Mouse (Mus musculus) MEL (cell line): ENCODE data around the gene Triobp. TPM values are rescaled to one million over a fixed set of nuclear protein-coding genes. Genes with fewer than 3 reads are reported as not detected.
A peak's percentile ranks its signal among the peaks of the same experiment; 100 is the strongest.

Source experiments
- DNase-seq: peaks from one replicate; pipeline ENCODE4 v3.0.0; 2011; ENCODE audit warnings: low read depth, low spot score
- H3K27ac ChIP-seq: 2 replicates; pipeline ENCODE4 v1.5.1; 2012; ENCODE audit warnings: low read depth, mild to moderate bottlenecking, control low read depth, low read length, moderate library complexity; ENCODE audit not compliant: control insufficient read depth
- H3K27me3 ChIP-seq, 2 experiments: fragments of 150-350 bp in 1 of 2; sonication (generic) in 1 of 2; 2 replicates each; pipeline ENCODE4 v1.6.1; 2012; ENCODE audit warnings: low read length in 2 of 2, mild to moderate bottlenecking in 2 of 2, improper control_type of control experiment in 1 of 2, moderate library complexity in 1 of 2; ENCODE audit not compliant: insufficient read depth in 2 of 2, control insufficient read depth in 1 of 2
- H3K36me3 ChIP-seq, 2 experiments: 2 replicates each; pipeline ENCODE4 v1.6.1; 2012 to 2014; ENCODE audit warnings: low read length in 2 of 2, improper control_type of control experiment in 1 of 2, inconsistent platforms in 1 of 2, mild to moderate bottlenecking in 1 of 2; ENCODE audit not compliant: insufficient read depth in 2 of 2, control insufficient read depth in 1 of 2
- H3K4me1 ChIP-seq, 2 experiments: fragments of 150-350 bp in 1 of 2; sonication (generic) in 1 of 2; 2 replicates each; pipeline ENCODE4 v1.6.1; 2012; ENCODE audit warnings: low read length in 2 of 2, improper control_type of control experiment in 1 of 2, mild to moderate bottlenecking in 1 of 2; ENCODE audit not compliant: insufficient read depth in 2 of 2, control insufficient read depth in 1 of 2
- H3K4me3 ChIP-seq, 2 experiments: fragments of 150-350 bp in 1 of 2; sonication (generic) in 1 of 2; 2 replicates each; pipeline ENCODE4 v1.5.1; 2012; ENCODE audit warnings: low read depth in 2 of 2, low read length in 2 of 2, mild to moderate bottlenecking in 2 of 2, moderate library complexity in 2 of 2, control low read depth in 1 of 2, improper control_type of control experiment in 1 of 2; ENCODE audit not compliant: control insufficient read depth in 1 of 2, insufficient read depth in 1 of 2
- H3K79me2 ChIP-seq: 2 replicates; pipeline ENCODE4 v1.6.1; 2012; ENCODE audit warnings: mild to moderate bottlenecking, low read length, moderate library complexity; ENCODE audit not compliant: control insufficient read depth, poor library complexity, insufficient read depth
- H3K9ac ChIP-seq: 2 replicates; pipeline ENCODE4 v1.6.1; 2012; ENCODE audit warnings: low read depth, mild to moderate bottlenecking, control low read depth, low read length, moderate library complexity; ENCODE audit not compliant: control insufficient read depth, poor library complexity, severe bottlenecking
- H3K9me3 ChIP-seq: fragments of 150-350 bp; sonication (generic); replicated peaks from 2 replicates; pipeline ENCODE4 v1.6.1; 2012; ENCODE audit warnings: mild to moderate bottlenecking, low read length, improper control_type of control experiment, moderate library complexity; ENCODE audit not compliant: insufficient read depth
- BHLHE40 ChIP-seq: IDR thresholded peaks from 2 replicates; pipeline ENCODE4 v1.6.1; 2012; ENCODE audit warnings: low read depth, mild to moderate bottlenecking, inconsistent platforms, low read length, improper control_type of control experiment, borderline replicate concordance
- CTCF ChIP-seq, 3 experiments: IDR thresholded peaks in 2 of 3; conservative IDR thresholded peaks in 1 of 3; 2 replicates each; pipeline ENCODE4 v1.5.1; 2011 to 2012; ENCODE audit warnings: low read length in 3 of 3, low read depth in 2 of 3, mild to moderate bottlenecking in 2 of 3, improper control_type of control experiment in 1 of 3, inconsistent platforms in 1 of 3, mixed read lengths in 1 of 3, moderate library complexity in 1 of 3; ENCODE audit not compliant: control insufficient read depth in 1 of 3, insufficient read depth in 1 of 3, poor library complexity in 1 of 3, severe bottlenecking in 1 of 3
- E2F4 ChIP-seq: IDR thresholded peaks from 2 replicates; pipeline ENCODE4 v1.6.1; 2011; ENCODE audit warnings: low read depth, low read length, improper control_type of control experiment, borderline replicate concordance
- ELF1 ChIP-seq: IDR thresholded peaks from 2 replicates; pipeline ENCODE4 v1.6.1; 2014; ENCODE audit warnings: low read depth, mild to moderate bottlenecking, inconsistent platforms, low read length, improper control_type of control experiment, moderate library complexity
- EP300 ChIP-seq, 2 experiments: IDR thresholded peaks; 2 replicates each; pipeline ENCODE4 v1.6.1; 2011; ENCODE audit warnings: improper control_type of control experiment in 2 of 2, low read length in 2 of 2, low read depth in 1 of 2, mild to moderate bottlenecking in 1 of 2
- GATA1 ChIP-seq: IDR thresholded peaks from 2 replicates; pipeline ENCODE4 v1.6.1; 2011; ENCODE audit warnings: low read depth, low read length, improper control_type of control experiment
- HCFC1 ChIP-seq: IDR thresholded peaks from 2 replicates; pipeline ENCODE4 v1.6.1; 2012; ENCODE audit warnings: low read depth, mild to moderate bottlenecking, inconsistent platforms, low read length, improper control_type of control experiment, moderate library complexity
- JUND ChIP-seq: IDR thresholded peaks from 2 replicates; pipeline ENCODE4 v1.6.1; 2011; ENCODE audit warnings: low read depth, mild to moderate bottlenecking, improper control_type of control experiment, low read length
- MAZ ChIP-seq: IDR thresholded peaks from 2 replicates; pipeline ENCODE4 v1.6.1; 2012; ENCODE audit warnings: low read depth, mild to moderate bottlenecking, inconsistent platforms, low read length, improper control_type of control experiment
- MEF2A ChIP-seq: IDR thresholded peaks from 2 replicates; pipeline ENCODE4 v1.6.1; 2014; ENCODE audit warnings: low read depth, mild to moderate bottlenecking, inconsistent platforms, low read length, improper control_type of control experiment; ENCODE audit not compliant: poor library complexity, insufficient replicate concordance, severe bottlenecking; ENCODE audit errors: extremely low read depth
- NRF1 ChIP-seq: IDR thresholded peaks from 2 replicates; pipeline ENCODE4 v1.6.1; 2014; ENCODE audit warnings: low read depth, mild to moderate bottlenecking, inconsistent platforms, low read length, improper control_type of control experiment, moderate library complexity; ENCODE audit not compliant: poor library complexity, insufficient read depth, severe bottlenecking
- POLR2A ChIP-seq, 2 experiments: IDR thresholded peaks; 2 replicates each; pipeline ENCODE4 v1.6.1; 2011 to 2012; ENCODE audit warnings: low read length in 2 of 2, mild to moderate bottlenecking in 2 of 2, control low read depth in 1 of 2, improper control_type of control experiment in 1 of 2, low read depth in 1 of 2, moderate library complexity in 1 of 2; ENCODE audit not compliant: control insufficient read depth in 1 of 2, insufficient read depth in 1 of 2, poor library complexity in 1 of 2
- POLR2AphosphoS2 ChIP-seq: IDR thresholded peaks from 2 replicates; pipeline ENCODE4 v1.6.1; 2011; ENCODE audit warnings: low read length, improper control_type of control experiment
- POLR2AphosphoS5 ChIP-seq: IDR thresholded peaks from 2 replicates; pipeline ENCODE4 v1.6.1; 2012; ENCODE audit warnings: low read depth, borderline replicate concordance, mild to moderate bottlenecking, inconsistent platforms, low read length, moderate library complexity, mixed read lengths
- SIN3A ChIP-seq: IDR thresholded peaks from 2 replicates; pipeline ENCODE4 v1.6.1; 2012; ENCODE audit warnings: low read length, improper control_type of control experiment, inconsistent platforms
- SMC3 ChIP-seq: IDR thresholded peaks from 2 replicates; pipeline ENCODE4 v1.6.1; 2011; ENCODE audit warnings: low read depth, low read length, improper control_type of control experiment
- TAL1 ChIP-seq: IDR thresholded peaks from 2 replicates; pipeline ENCODE4 v1.6.1; 2012; ENCODE audit warnings: mild to moderate bottlenecking, inconsistent platforms, low read length, moderate library complexity, mixed read lengths
- TBP ChIP-seq: IDR thresholded peaks from 2 replicates; pipeline ENCODE4 v1.8.0; 2011; ENCODE audit warnings: low read depth, low read length, improper control_type of control experiment
- TCF12 ChIP-seq: IDR thresholded peaks from 2 replicates; pipeline ENCODE4 v1.6.1; 2014; ENCODE audit warnings: low read depth, mild to moderate bottlenecking, inconsistent platforms, low read length, improper control_type of control experiment, moderate library complexity
- ZC3H11A ChIP-seq: IDR thresholded peaks from 2 replicates; pipeline ENCODE4 v1.6.1; 2012; ENCODE audit warnings: low read depth, mild to moderate bottlenecking, inconsistent platforms, low read length, improper control_type of control experiment
- polyA plus RNA-seq, 2 experiments: library from polyadenylated mRNA; stranded (reverse) in 1 of 2; unstranded in 1 of 2; fragments of >175 nt in 1 of 2; fragments of >200 nt in 1 of 2; gene quantifications; 2 replicates each; pipeline versions ENCODE4 v1.2.1 to v1.2.4; 2012; ENCODE audit warnings: low replicate concordance in 2 of 2, low read depth in 1 of 2; ENCODE audit not compliant: insufficient read length in 2 of 2, insufficient read depth in 1 of 2, missing spikeins in 1 of 2
- total RNA-seq: library from RNA; depleted of rRNA; stranded (reverse); fragments of 300-350 nt; gene quantifications from 2 replicates; pipeline ENCODE4 v1.2.3, GENCODE M21; 2012

Triobp gene
- total and polyA plus RNA-seq, 3 experiments = 18.4 to 31.3 TPM; not detected in 1

DNA sequence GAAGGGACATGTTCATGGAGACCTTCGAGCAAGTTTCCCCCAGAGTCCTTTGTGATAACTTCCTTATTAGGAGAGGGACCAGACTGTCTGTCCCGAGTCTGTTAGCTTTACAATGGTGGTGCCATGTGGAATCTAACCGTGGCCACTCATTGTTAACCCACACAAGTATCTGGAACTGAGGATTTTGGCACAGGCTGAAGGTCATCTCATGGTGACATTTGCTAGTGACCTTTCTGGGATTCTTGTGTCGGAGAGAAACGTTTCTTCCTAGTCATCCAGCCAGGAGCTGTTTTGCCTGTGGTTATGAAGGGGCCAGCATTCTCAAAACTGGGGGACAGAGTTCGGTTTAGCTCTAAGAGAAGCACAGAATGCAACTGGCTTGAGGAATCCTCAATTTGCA, 24.1 kb downstream of the Triobp start:
- DNase-seq = no peak
- no peaks in the 10 kb centered on the region for H3K79me2 ChIP-seq
- H3K9ac ChIP-seq = no peak overlapping the region
- no peaks in the 10 kb centered on the region for H3K9me3 ChIP-seq
- no peaks in the 10 kb centered on the region for H3K27me3 ChIP-seq
- no peaks in the 10 kb centered on the region for H3K4me1 ChIP-seq
- H3K4me3 ChIP-seq = no peak overlapping the region
- TF ChIP-seq E2F4 = no peak
- TF ChIP-seq POLR2A (IDR thresholded peaks at IDR 0.05; ENCODE audit: control insufficient read depth in 1 of 2, insufficient read depth in 1 of 2, low read depth in 1 of 2, low read length in 2 of 2, poor library complexity in 1 of 2) = no peak
- no peak for TF ChIP-seq GATA1
- TF ChIP-seq NRF1 = no peak
- no peak for TF ChIP-seq POLR2AphosphoS5
- no peak for TF ChIP-seq ELF1
- no peak for TF ChIP-seq POLR2AphosphoS2
- TF ChIP-seq TCF12 = no peak
- no peak for TF ChIP-seq ZC3H11A
- TF ChIP-seq CTCF (IDR thresholded peaks at IDR 0.05 in 2 of 3, conservative IDR thresholded peaks at IDR 0.05 in 1 of 3; ENCODE audit: control insufficient read depth in 1 of 3, insufficient read depth in 1 of 3, low read depth in 2 of 3, low read length in 3 of 3, poor library complexity in 1 of 3, severe bottlenecking in 1 of 3) = no peak
- TF ChIP-seq TBP = no peak
- TF ChIP-seq SIN3A = no peak
- TF ChIP-seq EP300 (IDR thresholded peaks at IDR 0.05; ENCODE audit: low read depth in 1 of 2, low read length in 2 of 2) = no peak
- no peak for TF ChIP-seq SMC3
- no peak for TF ChIP-seq TAL1
- no peak for TF ChIP-seq HCFC1
- TF ChIP-seq BHLHE40 = no peak
- no peak for TF ChIP-seq MAZ
- no peak for TF ChIP-seq MEF2A
- no peak for TF ChIP-seq JUND
- TF ChIP-seq, all 39 proteins: peak for 0
- no peak overlapping the region for H3K27ac ChIP-seq
- H3K36me3 ChIP-seq = no peaks in the 10 kb centered on the region

GRCm38 (mm10) chr15:78973950-78974349, 26.4 kb downstream of the Triobp start:
- H3K27ac ChIP-seq = no peak overlapping the region
- H3K4me3 ChIP-seq = no peak overlapping the region
- DNase-seq = no peak
- H3K9ac ChIP-seq = no peak overlapping the region
- H3K79me2 ChIP-seq = no peaks in the 10 kb centered on the region
- no peaks in the 10 kb centered on the region for H3K27me3 ChIP-seq
- no peaks in the 10 kb centered on the region for H3K4me1 ChIP-seq
- H3K36me3 ChIP-seq = no peaks in the 10 kb centered on the region
- no peaks in the 10 kb centered on the region for H3K9me3 ChIP-seq
- TF ChIP-seq ZC3H11A (no peak), CTCF (IDR thresholded peaks at IDR 0.05 in 2 of 3, conservative IDR thresholded peaks at IDR 0.05 in 1 of 3; ENCODE audit: control insufficient read depth in 1 of 3, insufficient read depth in 1 of 3, low read depth in 2 of 3, low read length in 3 of 3, poor library complexity in 1 of 3, severe bottlenecking in 1 of 3) (peak in 2 of 3 experiments; percentile 10 to 19; a peak in 1 of 6 replicates)
